Mouse (Mus musculus): ENCODE results near the gene Krtap3-3. TPM values are rescaled to one million over a fixed set of nuclear protein-coding genes. Genes with fewer than 3 reads are reported as not detected.

The Krtap3-3 gene
- polyA plus RNA-seq, 1 experiment from 2014 or later = not detected

- Histone ChIP-seq H3K9ac (ENCODE audit: low read length) (no peak overlapping the region), H3K4me3 (ENCODE audit: low read depth, low read length) (no peak overlapping the region), H3K36me3 (ENCODE audit: control insufficient read depth, insufficient read depth, low read length) (no peaks in the 10 kb centered on the region), H3K4me1 (ENCODE audit: control insufficient read depth, insufficient read depth, low read length) (no peaks in the 10 kb centered on the region), H3K27me3 (ENCODE audit: control insufficient read depth, insufficient read depth, low read length) (no peaks in the 10 kb centered on the region), H3K4me2 (ENCODE audit: low read depth, severe bottlenecking) (no peak overlapping the region), H3K9me3 (ENCODE audit: control insufficient read depth, low read length) (no peaks in the 10 kb centered on the region), H3K27ac (replicated peaks; ENCODE audit: low read depth, low read length) (no peak overlapping the region)
- WGBS = 90% methylated on average over 9 of the region's 9 CpGs
- no peak for DNase-seq (ENCODE audit: low spot score)
- ATAC-seq (ENCODE audit: insufficient number of reproducible peaks, low FRiP score, low TSS enrichment, low read depth) = no peak
Observed at GRCm38 (mm10) chr11:99539721-99540120, 10.9 kb downstream of the Krtap3-3 start.

- H3K9ac ChIP-seq (ENCODE audit: low read length) = no peak within 1 kb of the TSS
- 32% methylated on average over 13 of the region's 13 CpGs for WGBS
- no peak within 1 kb of the TSS for H3K27ac ChIP-seq (replicated peaks; ENCODE audit: low read depth, low read length)
- H3K4me3 ChIP-seq (ENCODE audit: low read depth, low read length) = no peak within 1 kb of the TSS
- ATAC-seq (ENCODE audit: insufficient number of reproducible peaks, low FRiP score, low TSS enrichment, low read depth) (no peak), DNase-seq (ENCODE audit: low spot score) (peak; percentile 29)
- H3K9me3 ChIP-seq (ENCODE audit: control insufficient read depth, low read length) = no peaks in the 10 kb centered on the region
- H3K36me3 ChIP-seq (ENCODE audit: control insufficient read depth, insufficient read depth, low read length) = no peaks in the 10 kb centered on the region
- H3K27me3 ChIP-seq (ENCODE audit: control insufficient read depth, insufficient read depth, low read length) = no peaks in the 10 kb centered on the region
- H3K4me2 ChIP-seq (ENCODE audit: low read depth, severe bottlenecking) = no peak within 1 kb of the TSS
- H3K4me1 ChIP-seq (ENCODE audit: control insufficient read depth, insufficient read depth, low read length) = no peaks in the 10 kb centered on the region
Observed at GRCm38 (mm10) chr11:99521288-99521860, 29.3 kb downstream of the Krtap3-3 start, which contains the start of gene Krt39. Gene Krt39, minus strand, starts transcription at chr11:99521338.

- H3K4me3 ChIP-seq (ENCODE audit: low read depth, low read length) = no peak overlapping the region
- WGBS = 85% methylated on average over 8 of the region's 8 CpGs
Observed at GRCm38 (mm10) chr11:99514098-99514497, 36.6 kb downstream of the Krtap3-3 start.

More at GRCm38 (mm10) chr11:99514098-99514497, 36.6 kb downstream of the Krtap3-3 start:
- H3K36me3 ChIP-seq (ENCODE audit: control insufficient read depth, insufficient read depth, low read length) = no peaks in the 10 kb centered on the region
- ATAC-seq (ENCODE audit: insufficient number of reproducible peaks, low FRiP score, low TSS enrichment, low read depth) (no peak), DNase-seq (ENCODE audit: low spot score) (no peak)
- no peak overlapping the region for H3K27ac ChIP-seq (replicated peaks; ENCODE audit: low read depth, low read length)
- no peaks in the 10 kb centered on the region for H3K27me3 ChIP-seq (ENCODE audit: control insufficient read depth, insufficient read depth, low read length)
- no peak overlapping the region for H3K4me2 ChIP-seq (ENCODE audit: low read depth, severe bottlenecking)
- H3K4me1 ChIP-seq (ENCODE audit: control insufficient read depth, insufficient read depth, low read length) = no peaks in the 10 kb centered on the region
- no peaks in the 10 kb centered on the region for H3K9me3 ChIP-seq (ENCODE audit: control insufficient read depth, low read length)
- no peak overlapping the region for H3K9ac ChIP-seq (ENCODE audit: low read length)

Other genes starting within 250 kb of the Krtap3-3 start
- gene Krt25, start 227.9 kb downstream of the Krtap3-3 start, polyA plus RNA-seq (2014; fragmentation: Nextera tagmentation; extraction: Ambion mirVana) = not detected in 2 replicates
- gene Krt26, start 212.9 kb downstream of the Krtap3-3 start, polyA plus RNA-seq (2014; fragmentation: Nextera tagmentation; extraction: Ambion mirVana) = not detected in 2 replicates
- gene Krt27, start 199.8 kb downstream of the Krtap3-3 start, polyA plus RNA-seq (2014; fragmentation: Nextera tagmentation; extraction: Ambion mirVana) = not detected in 2 replicates
- 0.41 and 0.47 TPM in 2 replicates for gene Krt28, start 176.0 kb downstream of the Krtap3-3 start, polyA plus RNA-seq (2014; fragmentation: Nextera tagmentation; extraction: Ambion mirVana)
- 23.8 and 24.0 TPM in 2 replicates for gene Krt10, start 161.5 kb downstream of the Krtap3-3 start, polyA plus RNA-seq (2014; fragmentation: Nextera tagmentation; extraction: Ambion mirVana)
- not detected in 2 replicates for gene Krt12, start 128.6 kb downstream of the Krtap3-3 start, polyA plus RNA-seq (2014; fragmentation: Nextera tagmentation; extraction: Ambion mirVana)
- 0.32 and 0.44 TPM in 2 replicates for gene Krt20, start 112.7 kb downstream of the Krtap3-3 start, polyA plus RNA-seq (2014; fragmentation: Nextera tagmentation; extraction: Ambion mirVana)
- 0.24 and 0.35 TPM in 2 replicates for gene Krt23, start 57.7 kb downstream of the Krtap3-3 start, polyA plus RNA-seq (2014; fragmentation: Nextera tagmentation; extraction: Ambion mirVana)
- gene Krt39, start 29.5 kb downstream of the Krtap3-3 start, polyA plus RNA-seq (2014; fragmentation: Nextera tagmentation; extraction: Ambion mirVana) = 0.12 TPM in 1 of 2 replicates, not detected in the other
- gene Krt40, start 7.7 kb downstream of the Krtap3-3 start, polyA plus RNA-seq (2014; fragmentation: Nextera tagmentation; extraction: Ambion mirVana) = not detected in 2 replicates
- not detected in 2 replicates for gene Krtap3-2, start 6.0 kb upstream of the Krtap3-3 start, polyA plus RNA-seq (2014; fragmentation: Nextera tagmentation; extraction: Ambion mirVana)
- gene Gm11939, start 8.6 kb upstream of the Krtap3-3 start, polyA plus RNA-seq (2014; fragmentation: Nextera tagmentation; extraction: Ambion mirVana) = not detected in 2 replicates
- not detected in 2 replicates for gene Krtap3-1, start 15.8 kb upstream of the Krtap3-3 start, polyA plus RNA-seq (2014; fragmentation: Nextera tagmentation; extraction: Ambion mirVana)
- not detected in 2 replicates for gene Krtap1-5, start 30.2 kb upstream of the Krtap3-3 start, polyA plus RNA-seq (2014; fragmentation: Nextera tagmentation; extraction: Ambion mirVana)
- not detected in 2 replicates for gene Krtap1-4, start 32.8 kb upstream of the Krtap3-3 start, polyA plus RNA-seq (2014; fragmentation: Nextera tagmentation; extraction: Ambion mirVana)
- not detected in 2 replicates for gene Krtap1-3, start 40.5 kb upstream of the Krtap3-3 start, polyA plus RNA-seq (2014; fragmentation: Nextera tagmentation; extraction: Ambion mirVana)
- gene Krtap9-3, start 47.2 kb upstream of the Krtap3-3 start, polyA plus RNA-seq (2014; fragmentation: Nextera tagmentation; extraction: Ambion mirVana) = not detected in 2 replicates
- gene Gm11938, start 52.4 kb upstream of the Krtap3-3 start, polyA plus RNA-seq (2014; fragmentation: Nextera tagmentation; extraction: Ambion mirVana) = not detected in 2 replicates
- not detected in 2 replicates for gene Gm11937, start 59.3 kb upstream of the Krtap3-3 start, polyA plus RNA-seq (2014; fragmentation: Nextera tagmentation; extraction: Ambion mirVana)
- gene Krtap2-4, start 64.0 kb upstream of the Krtap3-3 start, polyA plus RNA-seq (2014; fragmentation: Nextera tagmentation; extraction: Ambion mirVana) = not detected in 2 replicates
- not detected in 2 replicates for gene Gm11562, start 69.6 kb upstream of the Krtap3-3 start, polyA plus RNA-seq (2014; fragmentation: Nextera tagmentation; extraction: Ambion mirVana)
- gene Krtap4-1, start 77.4 kb upstream of the Krtap3-3 start, polyA plus RNA-seq (2014; fragmentation: Nextera tagmentation; extraction: Ambion mirVana) = not detected in 2 replicates
- not detected in 2 replicates for gene Krtap4-2, start 84.2 kb upstream of the Krtap3-3 start, polyA plus RNA-seq (2014; fragmentation: Nextera tagmentation; extraction: Ambion mirVana)
- not detected in 2 replicates for gene Krtap4-7, start 93.2 kb upstream of the Krtap3-3 start, polyA plus RNA-seq (2014; fragmentation: Nextera tagmentation; extraction: Ambion mirVana)
- not detected in 2 replicates for gene Gm11555, start 99.4 kb upstream of the Krtap3-3 start, polyA plus RNA-seq (2014; fragmentation: Nextera tagmentation; extraction: Ambion mirVana)
- not detected in 2 replicates for gene Gm11563, start 108.1 kb upstream of the Krtap3-3 start, polyA plus RNA-seq (2014; fragmentation: Nextera tagmentation; extraction: Ambion mirVana)
- gene Krtap4-6, start 115.1 kb upstream of the Krtap3-3 start, polyA plus RNA-seq (2014; fragmentation: Nextera tagmentation; extraction: Ambion mirVana) = not detected in 2 replicates
- not detected in 2 replicates for gene Gm14190, start 139.9 kb upstream of the Krtap3-3 start, polyA plus RNA-seq (2014; fragmentation: Nextera tagmentation; extraction: Ambion mirVana)
- not detected in 2 replicates for gene Gm14180, start 183.4 kb upstream of the Krtap3-3 start, polyA plus RNA-seq (2014; fragmentation: Nextera tagmentation; extraction: Ambion mirVana)
- gene Gm11595, start 222.0 kb upstream of the Krtap3-3 start, polyA plus RNA-seq (2014; fragmentation: Nextera tagmentation; extraction: Ambion mirVana) = not detected in 2 replicates
- not detected in 2 replicates for gene Krtap4-8, start 229.8 kb upstream of the Krtap3-3 start, polyA plus RNA-seq (2014; fragmentation: Nextera tagmentation; extraction: Ambion mirVana)
- not detected in 2 replicates for gene Krtap4-9, start 234.3 kb upstream of the Krtap3-3 start, polyA plus RNA-seq (2014; fragmentation: Nextera tagmentation; extraction: Ambion mirVana)
- not detected in 2 replicates for gene Gm11596, start 242.6 kb upstream of the Krtap3-3 start, polyA plus RNA-seq (2014; fragmentation: Nextera tagmentation; extraction: Ambion mirVana)
- not detected in 2 replicates for gene Gm11569, start 248.1 kb upstream of the Krtap3-3 start, polyA plus RNA-seq (2014; fragmentation: Nextera tagmentation; extraction: Ambion mirVana)